Comparison of ENCODE assay signal across 8 mouse cellular contexts in the genomic region with DNA sequence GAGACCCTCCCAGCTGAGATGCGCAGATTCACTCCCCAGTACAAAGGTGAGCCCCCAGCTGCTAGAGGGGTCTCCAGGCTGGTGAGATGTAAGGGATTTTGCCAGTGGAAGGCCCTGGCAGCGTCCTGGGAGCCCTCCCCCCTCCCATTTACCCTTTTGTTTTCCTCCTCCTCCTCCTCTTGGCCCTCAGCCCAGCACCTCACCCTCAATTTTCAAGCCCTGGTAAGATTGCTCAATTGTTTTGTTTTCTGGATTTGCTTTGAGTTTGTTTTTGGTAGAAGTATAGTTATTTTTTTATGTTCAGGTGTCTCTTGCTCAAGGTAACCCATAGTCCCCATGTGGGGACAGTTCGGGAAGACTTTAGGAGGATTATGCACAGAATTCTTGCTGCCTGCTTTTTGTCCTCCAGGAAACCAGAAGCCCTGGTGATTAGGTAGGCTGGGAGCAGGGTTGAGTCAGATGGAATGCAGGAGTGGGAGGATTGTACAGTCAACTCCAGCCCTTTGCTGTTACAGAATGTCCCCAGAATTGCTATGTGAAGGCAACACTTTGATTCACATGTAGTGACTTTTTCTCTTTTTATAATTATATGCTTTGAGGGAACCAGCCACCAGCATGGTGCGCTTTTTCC. TPM values are rescaled to one million over a fixed set of nuclear protein-coding genes. Genes with fewer than 3 reads are reported as not detected.
A peak's percentile ranks its signal among the peaks of the same experiment; 100 is the strongest.
DNase-seq lines count a peak whose midpoint lies in the region; ATAC-seq and TF ChIP-seq lines count a peak whose summit lies in the region.

No protein-coding gene starts in this region.

- peaks cover 54% of the 10 kb centered on the region for H3K36me3 ChIP-seq in midbrain, embryonic 14.5 days (ENCODE audit: control insufficient read depth, insufficient read depth, low read length)
- peaks cover 28% of the 10 kb centered on the region; the same call in 1 of the 2 replicates for H3K36me3 ChIP-seq in midbrain, embryonic 15.5 days (replicated peaks)
- peaks cover 32% of the 10 kb centered on the region for H3K36me3 ChIP-seq in hindbrain, postnatal 0 days (ENCODE audit: insufficient read depth, low read length)
- H3K36me3 ChIP-seq in stomach, embryonic 16.5 days (ENCODE audit: control insufficient read depth, insufficient read depth, low read length) = peaks cover 25% of the 10 kb centered on the region

- no peak overlapping the region for H3K4me3 ChIP-seq in midbrain, embryonic 14.5 days (replicated peaks; ENCODE audit: low read depth, low read length)
- no peak overlapping the region for H3K4me3 ChIP-seq in midbrain, embryonic 15.5 days
- no peak overlapping the region for H3K4me3 ChIP-seq in hindbrain, postnatal 0 days (ENCODE audit: low read length)
- peak overlapping the region; percentile 12 for H3K4me3 ChIP-seq in stomach, embryonic 16.5 days (replicated peaks; ENCODE audit: low read length)

- H3K27me3 ChIP-seq in midbrain, embryonic 14.5 days (ENCODE audit: control insufficient read depth, insufficient read depth, low read length) = no peaks in the 10 kb centered on the region
- no peaks in the 10 kb centered on the region for H3K27me3 ChIP-seq in midbrain, embryonic 15.5 days (replicated peaks)
- H3K27me3 ChIP-seq in hindbrain, postnatal 0 days (ENCODE audit: insufficient read depth, low read length) = no peaks in the 10 kb centered on the region
- no peaks in the 10 kb centered on the region for H3K27me3 ChIP-seq in stomach, embryonic 16.5 days (ENCODE audit: control insufficient read depth, insufficient read depth, low read length)

- no peak overlapping the region for H3K9ac ChIP-seq in midbrain, embryonic 14.5 days (replicated peaks; ENCODE audit: low read length)
- no peak overlapping the region for H3K9ac ChIP-seq in midbrain, embryonic 15.5 days
- H3K9ac ChIP-seq in hindbrain, postnatal 0 days (replicated peaks; ENCODE audit: low read length) = no peak overlapping the region
- H3K9ac ChIP-seq in stomach, embryonic 16.5 days (ENCODE audit: low read length) = peak overlapping the region; percentile 44; the same call in 1 of the 2 replicates

- ATAC-seq in frontal cortex, adult (ENCODE audit: low TSS enrichment) = peak; percentile 70
- no peak for ATAC-seq in midbrain, embryonic 14.5 days (ENCODE audit: low FRiP score, low TSS enrichment)
- ATAC-seq in midbrain, embryonic 15.5 days (replicated peaks) = no peak
- no peak for ATAC-seq in hindbrain, postnatal 0 days
- ATAC-seq in stomach, embryonic 16.5 days (ENCODE audit: insufficient read depth, low FRiP score) = no peak; the same call in 1 of the 2 replicates

- H3K4me1 ChIP-seq in midbrain, embryonic 14.5 days (ENCODE audit: control insufficient read depth, insufficient read depth, low read length) = peaks cover 42% of the 10 kb centered on the region
- H3K4me1 ChIP-seq in midbrain, embryonic 15.5 days = peaks cover 55% of the 10 kb centered on the region
- H3K4me1 ChIP-seq in hindbrain, postnatal 0 days (ENCODE audit: insufficient read depth, low read length) = peaks cover 14% of the 10 kb centered on the region; the same call in 1 of the 2 replicates
- H3K4me1 ChIP-seq in stomach, embryonic 16.5 days (ENCODE audit: control insufficient read depth, insufficient read depth, low read length) = peaks cover 36% of the 10 kb centered on the region

- 0 out of 2 replicates have a peak overlapping the region, but pooled peaks have one; percentile 13 for H3K27ac ChIP-seq in midbrain, embryonic 14.5 days (replicated peaks; ENCODE audit: low read depth, low read length)
- no peak overlapping the region for H3K27ac ChIP-seq in midbrain, embryonic 15.5 days
- peak overlapping the region; percentile 59; the same call in 1 of the 2 replicates for H3K27ac ChIP-seq in hindbrain, postnatal 0 days
- H3K27ac ChIP-seq in stomach, embryonic 16.5 days (ENCODE audit: low read length) = peak overlapping the region; percentile 83

- DNase-seq in frontal cortex, postnatal 14 days (ENCODE audit: low spot score in 2 of 2) = no peak
- no peak for DNase-seq in midbrain, embryonic 14.5 days
- no peak for DNase-seq in hindbrain, postnatal 0 days (ENCODE audit: low spot score)
- no peak for DNase-seq in ovary, postnatal 10 days (ENCODE audit: low spot score)
- DNase-seq in ovary, postnatal 14 days (ENCODE audit: low spot score) = no peak

- no peaks in the 10 kb centered on the region for H3K9me3 ChIP-seq in midbrain, embryonic 14.5 days (ENCODE audit: control insufficient read depth, low read length)
- H3K9me3 ChIP-seq in midbrain, embryonic 15.5 days = no peaks in the 10 kb centered on the region
- H3K9me3 ChIP-seq in hindbrain, postnatal 0 days (ENCODE audit: low read length) = no peaks in the 10 kb centered on the region
- no peaks in the 10 kb centered on the region for H3K9me3 ChIP-seq in stomach, embryonic 16.5 days (replicated peaks; ENCODE audit: control insufficient read depth, low read length)

- peak overlapping the region; percentile 29 for H3K4me2 ChIP-seq in midbrain, embryonic 14.5 days (ENCODE audit: low read length)
- no peak overlapping the region for H3K4me2 ChIP-seq in midbrain, embryonic 15.5 days
- peak overlapping the region; percentile 2; the same call in 1 of the 2 replicates for H3K4me2 ChIP-seq in hindbrain, postnatal 0 days (ENCODE audit: low read depth, low read length)
- H3K4me2 ChIP-seq in stomach, embryonic 16.5 days (ENCODE audit: low read depth, low read length) = peak overlapping the region; percentile 40

- 66% methylated on average over 4 of the region's 4 CpGs for WGBS in midbrain, embryonic 14.5 days
- WGBS in midbrain, embryonic 15.5 days = 53% methylated on average over 4 of the region's 4 CpGs
- WGBS in hindbrain, postnatal 0 days = 45% methylated on average over 4 of the region's 4 CpGs
- 75% methylated on average over 4 of the region's 4 CpGs for WGBS in stomach, embryonic 16.5 days

- TF ChIP-seq CTCF in hindbrain, postnatal 0 days (IDR thresholded peaks at IDR 0.05; ENCODE audit: low read depth) = no peak

RNA-seq across cellular contexts. Expression of a gene that starts 11.7 kb away (rescaled TPM):
- polyA plus RNA-seq in midbrain, embryonic 14.5 days (2014; fragmentation: Nextera tagmentation; extraction: Ambion mirVana) = 24.3 and 27.4 TPM in 2 replicates
- polyA plus RNA-seq in midbrain, embryonic 15.5 days (2015; fragmentation: Nextera tagmentation; extraction: Ambion mirVana) = 34.9 and 38.1 TPM in 2 replicates
- total RNA-seq in hindbrain, postnatal 0 days (2014; rRNA removed) = 33.6 and 72.6 TPM in 2 replicates
- 22.8 and 23.5 TPM in 2 replicates for polyA plus RNA-seq in hindbrain, postnatal 0 days (2015; fragmentation: Nextera tagmentation; extraction: Ambion mirVana)
- 13.7 and 14.2 TPM in 2 replicates for polyA plus RNA-seq in stomach, embryonic 16.5 days (2015; fragmentation: Nextera tagmentation; extraction: Ambion mirVana)

RNA-seq across cellular contexts. Expression of a gene that starts 12.9 kb away (rescaled TPM):
- polyA plus RNA-seq in midbrain, embryonic 14.5 days (2014; fragmentation: Nextera tagmentation; extraction: Ambion mirVana) = 256 and 286 TPM in 2 replicates
- polyA plus RNA-seq in midbrain, embryonic 15.5 days (2015; fragmentation: Nextera tagmentation; extraction: Ambion mirVana) = 230 and 239 TPM in 2 replicates
- total RNA-seq in hindbrain, postnatal 0 days (2014; rRNA removed) = 122 and 126 TPM in 2 replicates
- polyA plus RNA-seq in hindbrain, postnatal 0 days (2015; fragmentation: Nextera tagmentation; extraction: Ambion mirVana) = 187 and 189 TPM in 2 replicates
- polyA plus RNA-seq in stomach, embryonic 16.5 days (2015; fragmentation: Nextera tagmentation; extraction: Ambion mirVana) = 64.8 and 65.3 TPM in 2 replicates

RNA-seq across cellular contexts. Expression of a gene that starts 29.7 kb away (rescaled TPM):
- 19.5 and 20.7 TPM in 2 replicates for polyA plus RNA-seq in midbrain, embryonic 14.5 days (2014; fragmentation: Nextera tagmentation; extraction: Ambion mirVana)
- 19.6 and 21.3 TPM in 2 replicates for polyA plus RNA-seq in midbrain, embryonic 15.5 days (2015; fragmentation: Nextera tagmentation; extraction: Ambion mirVana)
- 49.2 and 86.4 TPM in 2 replicates for total RNA-seq in hindbrain, postnatal 0 days (2014; rRNA removed)
- polyA plus RNA-seq in hindbrain, postnatal 0 days (2015; fragmentation: Nextera tagmentation; extraction: Ambion mirVana) = 5.8 and 7.8 TPM in 2 replicates
- polyA plus RNA-seq in stomach, embryonic 16.5 days (2015; fragmentation: Nextera tagmentation; extraction: Ambion mirVana) = 0.74 and 1.0 TPM in 2 replicates

RNA-seq across cellular contexts. Expression of a gene that starts 56.6 kb away (rescaled TPM):
- 16.6 and 18.2 TPM in 2 replicates for polyA plus RNA-seq in midbrain, embryonic 14.5 days (2014; fragmentation: Nextera tagmentation; extraction: Ambion mirVana)
- polyA plus RNA-seq in midbrain, embryonic 15.5 days (2015; fragmentation: Nextera tagmentation; extraction: Ambion mirVana) = 16.7 and 17.8 TPM in 2 replicates
- total RNA-seq in hindbrain, postnatal 0 days (2014; rRNA removed) = 30.3 and 31.8 TPM in 2 replicates
- polyA plus RNA-seq in hindbrain, postnatal 0 days (2015; fragmentation: Nextera tagmentation; extraction: Ambion mirVana) = 20.0 and 21.3 TPM in 2 replicates
- 15.5 and 16.1 TPM in 2 replicates for polyA plus RNA-seq in stomach, embryonic 16.5 days (2015; fragmentation: Nextera tagmentation; extraction: Ambion mirVana)
